Mouse (Mus musculus): ENCODE data around the gene Tubb4a. TPM values are rescaled to one million over a fixed set of nuclear protein-coding genes. Genes with fewer than 3 reads are reported as not detected.

Tubb4a gene
- polyA plus RNA-seq, 1 experiment from 2014 or later: 9.7 TPM

GRCm38 (mm10) chr17:57099629-57100325, 12.2 kb upstream of the Tubb4a start:
- 5% methylated on average over 10 of the region's 10 CpGs for WGBS

DNA sequence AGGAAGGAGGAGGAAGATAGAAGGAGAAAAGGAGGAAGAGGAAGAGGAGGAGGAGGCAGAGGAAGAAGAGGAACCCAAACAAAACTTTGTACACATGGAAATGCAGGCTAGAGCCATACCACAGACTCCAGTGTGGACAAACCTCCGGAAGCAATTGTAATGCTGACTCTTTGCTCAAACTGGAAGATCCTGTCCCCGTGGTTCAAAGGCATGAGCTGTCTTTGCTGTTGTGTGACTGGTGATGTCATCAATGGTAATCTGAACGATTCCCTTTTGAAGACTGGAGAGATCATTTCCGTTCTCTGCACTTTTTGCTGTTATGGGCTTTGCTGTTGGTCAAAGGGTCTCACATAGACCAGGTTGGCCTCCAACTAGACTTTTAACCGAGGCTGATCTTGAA, 10.7 kb upstream of the Tubb4a start:
- 71% methylated on average over 5 of the region's 5 CpGs for WGBS
- H3K4me3 ChIP-seq: no peak overlapping the region
- ATAC-seq (ENCODE audit: extremely low read depth, insufficient number of reproducible peaks, low FRiP score, low TSS enrichment): no peak

More at GRCm38 (mm10) chr17:57099629-57100325, 12.2 kb upstream of the Tubb4a start:
- Histone ChIP-seq H3K4me2 (peak overlapping the region; percentile 5; the same call in 1 of the 2 replicates), H3K4me3 (no peak overlapping the region), H3K4me1 (peaks cover 13% of the 10 kb centered on the region), H3K9me3 (no peaks in the 10 kb centered on the region), H3K36me3 (no peaks in the 10 kb centered on the region), H3K27ac (replicated peaks) (no peak overlapping the region), H3K27me3 (replicated peaks) (peaks cover 8% of the 10 kb centered on the region), H3K9ac (no peak overlapping the region; the same call in 1 of the 2 replicates)
- ATAC-seq (ENCODE audit: extremely low read depth, insufficient number of reproducible peaks, low FRiP score, low TSS enrichment): no peak

GRCm38 (mm10) chr17:57096623-57096920, 9.0 kb upstream of the Tubb4a start:
- peaks cover 10% of the 10 kb centered on the region for H3K27me3 ChIP-seq (replicated peaks)
- WGBS: under 1% methylated on average over 11 of the region's 11 CpGs
- H3K4me2 ChIP-seq: peak overlapping the region; percentile 58
- H3K4me3 ChIP-seq: peak overlapping the region; percentile 21
- no peak overlapping the region for H3K9ac ChIP-seq
- H3K27ac ChIP-seq (replicated peaks): no peak overlapping the region
- no peaks in the 10 kb centered on the region for H3K36me3 ChIP-seq
- no peak for ATAC-seq (ENCODE audit: extremely low read depth, insufficient number of reproducible peaks, low FRiP score, low TSS enrichment)
- H3K4me1 ChIP-seq: peaks cover 7% of the 10 kb centered on the region; the same call in 1 of the 2 replicates
- H3K9me3 ChIP-seq: no peaks in the 10 kb centered on the region; the same call in 1 of the 2 replicates

More for the DNA sequence above, 10.7 kb upstream of the Tubb4a start:
- Histone ChIP-seq H3K9ac (no peak overlapping the region), H3K27ac (replicated peaks) (no peak overlapping the region), H3K4me1 (peaks cover 7% of the 10 kb centered on the region; the same call in 1 of the 2 replicates), H3K27me3 (replicated peaks) (peaks cover 10% of the 10 kb centered on the region), H3K36me3 (no peaks in the 10 kb centered on the region), H3K9me3 (no peaks in the 10 kb centered on the region; the same call in 1 of the 2 replicates), H3K4me2 (no peak overlapping the region)

DNA sequence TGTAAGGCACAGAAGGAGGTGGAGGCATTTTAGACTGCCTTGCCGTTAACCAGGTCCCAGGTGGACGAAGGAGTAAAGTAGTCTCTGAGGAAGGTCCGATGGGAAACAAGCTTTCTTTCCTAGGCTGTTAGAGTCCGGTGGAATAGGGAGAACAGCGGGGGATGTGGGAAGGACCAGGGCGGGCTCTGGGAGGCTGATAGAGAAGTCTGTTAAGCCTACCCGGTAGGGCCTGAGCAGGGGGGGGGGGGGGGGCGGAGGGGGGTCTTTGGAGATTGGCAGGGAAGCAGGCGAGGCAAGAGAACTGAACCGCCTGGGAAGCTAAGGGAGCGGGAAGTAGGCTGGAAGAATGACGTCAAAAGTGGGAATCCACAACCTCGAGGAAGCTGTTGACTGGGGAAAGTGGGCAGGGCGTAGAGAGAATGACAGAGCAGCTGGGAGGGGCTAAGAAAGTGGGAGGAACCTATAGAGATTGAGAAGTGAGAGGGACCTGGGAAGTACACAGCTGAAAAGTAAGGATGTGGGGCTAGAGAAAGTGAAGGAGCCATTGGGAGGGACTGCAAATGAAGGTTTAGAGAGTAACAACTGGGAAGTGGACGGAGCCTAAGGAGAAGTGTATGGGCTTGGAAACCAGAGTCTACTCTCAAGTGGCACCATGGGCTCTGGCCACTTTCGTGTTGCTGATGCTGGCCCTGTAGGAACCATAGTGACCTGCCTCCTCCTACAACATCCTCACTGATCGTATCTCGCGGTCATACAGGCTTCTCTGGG, 8.5 kb upstream of the Tubb4a start:
- Histone ChIP-seq H3K9ac (no peak overlapping the region), H3K27ac (replicated peaks) (no peak overlapping the region), H3K4me2 (peak overlapping the region; percentile 58), H3K9me3 (no peaks in the 10 kb centered on the region; the same call in 1 of the 2 replicates), H3K4me1 (peaks cover 7% of the 10 kb centered on the region; the same call in 1 of the 2 replicates), H3K36me3 (no peaks in the 10 kb centered on the region), H3K4me3 (peak overlapping the region; percentile 21), H3K27me3 (replicated peaks) (peaks cover 10% of the 10 kb centered on the region)
- 2% methylated on average over 18 of the region's 19 CpGs for WGBS
- no peak for ATAC-seq (ENCODE audit: extremely low read depth, insufficient number of reproducible peaks, low FRiP score, low TSS enrichment)

- H3K4me2 ChIP-seq: no peak overlapping the region
- WGBS: 88% methylated on average over 3 of the region's 3 CpGs
- H3K9ac ChIP-seq: no peak overlapping the region
- peaks cover 19% of the 10 kb centered on the region for H3K27me3 ChIP-seq (replicated peaks)
- no peaks in the 10 kb centered on the region; the same call in 1 of the 2 replicates for H3K9me3 ChIP-seq
- no peak overlapping the region for H3K27ac ChIP-seq (replicated peaks)
- H3K36me3 ChIP-seq: no peaks in the 10 kb centered on the region
- ATAC-seq (ENCODE audit: extremely low read depth, insufficient number of reproducible peaks, low FRiP score, low TSS enrichment): no peak
- H3K4me1 ChIP-seq: peaks cover 5% of the 10 kb centered on the region; the same call in 1 of the 2 replicates
- H3K4me3 ChIP-seq: no peak overlapping the region
Measured at GRCm38 (mm10) chr17:57094222-57094621, 6.6 kb upstream of the Tubb4a start.

DNA sequence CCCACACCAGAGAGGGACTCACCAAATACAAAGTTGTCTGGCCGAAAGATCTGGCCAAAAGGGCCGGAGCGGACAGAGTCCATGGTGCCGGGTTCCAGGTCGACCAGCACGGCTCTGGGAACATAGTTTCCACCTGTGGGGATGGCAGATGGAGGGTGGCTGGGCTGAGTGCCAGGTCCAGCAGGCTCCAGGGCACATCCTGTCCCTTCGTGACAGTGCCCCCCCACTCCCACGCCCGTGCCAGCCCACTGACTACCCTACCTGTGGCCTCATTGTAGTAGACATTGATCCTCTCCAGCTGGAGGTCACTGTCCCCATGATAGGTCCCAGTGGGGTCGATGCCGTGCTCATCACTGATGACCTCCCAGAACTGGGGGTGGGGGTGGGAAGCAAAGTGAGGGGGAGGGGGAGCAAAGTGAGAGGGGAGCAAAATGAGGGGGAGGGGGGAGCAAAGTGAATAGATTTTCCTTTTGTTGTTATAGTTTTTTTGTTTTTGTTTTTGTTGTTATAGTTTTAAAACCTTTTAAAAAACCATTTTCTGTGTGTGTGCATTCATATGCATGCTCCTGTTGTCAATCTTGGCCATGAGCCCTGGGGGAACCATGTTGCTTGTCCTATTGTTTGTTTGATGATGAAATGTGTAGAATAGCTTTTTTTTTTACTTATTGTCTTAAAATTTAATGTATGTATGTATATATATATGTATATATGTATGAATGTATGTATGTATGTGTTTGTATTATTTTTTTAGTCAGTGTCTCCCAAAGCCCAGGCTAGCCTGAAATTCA, 1.4 kb downstream of the Tubb4a start:
- Histone ChIP-seq H3K4me3 (no peak overlapping the region), H3K27me3 (replicated peaks) (peaks cover 39% of the 10 kb centered on the region), H3K9me3 (no peaks in the 10 kb centered on the region), H3K4me1 (peaks cover 9% of the 10 kb centered on the region), H3K36me3 (no peaks in the 10 kb centered on the region), H3K4me2 (no peak overlapping the region), H3K9ac (no peak overlapping the region), H3K27ac (replicated peaks) (no peak overlapping the region)
- no peak for ATAC-seq (ENCODE audit: extremely low read depth, insufficient number of reproducible peaks, low FRiP score, low TSS enrichment)
- WGBS: 82% methylated on average over 11 of the region's 11 CpGs

GRCm38 (mm10) chr17:57082481-57082880, 5.1 kb downstream of the Tubb4a start:
- WGBS: 74% methylated on average over 5 of the region's 5 CpGs
- H3K4me3 ChIP-seq: no peak overlapping the region

DNA sequence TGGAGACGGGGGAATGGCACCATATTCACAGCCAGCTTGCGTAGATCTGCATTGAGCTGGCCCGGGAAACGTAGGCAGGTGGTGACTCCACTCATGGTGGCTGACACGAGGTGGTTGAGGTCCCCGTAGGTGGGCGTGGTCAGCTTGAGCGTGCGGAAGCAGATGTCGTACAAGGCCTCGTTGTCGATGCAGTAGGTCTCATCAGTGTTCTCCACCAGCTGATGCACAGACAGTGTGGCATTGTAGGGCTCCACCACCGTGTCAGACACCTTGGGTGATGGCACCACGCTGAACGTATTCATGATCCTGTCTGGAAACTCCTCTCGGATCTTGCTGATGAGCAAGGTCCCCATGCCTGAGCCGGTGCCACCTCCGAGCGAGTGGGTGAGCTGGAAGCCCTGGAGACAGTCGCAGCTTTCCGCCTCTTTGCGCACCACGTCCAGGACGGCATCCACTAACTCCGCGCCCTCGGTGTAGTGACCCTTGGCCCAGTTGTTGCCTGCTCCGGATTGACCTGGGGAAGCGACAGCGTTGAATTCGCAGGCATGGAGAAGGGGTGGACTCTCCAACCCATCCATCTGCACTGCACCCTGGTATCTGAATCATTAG, 6.2 kb downstream of the Tubb4a start:
- no peak overlapping the region for H3K27ac ChIP-seq (replicated peaks)
- no peak overlapping the region for H3K4me3 ChIP-seq
- H3K36me3 ChIP-seq: no peaks in the 10 kb centered on the region
- peaks cover 12% of the 10 kb centered on the region for H3K27me3 ChIP-seq (replicated peaks)
- no peak overlapping the region for H3K4me2 ChIP-seq
- WGBS: 86% methylated on average over 31 of the region's 31 CpGs
- no peaks in the 10 kb centered on the region for H3K4me1 ChIP-seq
- ATAC-seq (ENCODE audit: extremely low read depth, insufficient number of reproducible peaks, low FRiP score, low TSS enrichment): no peak
- H3K9ac ChIP-seq: no peak overlapping the region
- H3K9me3 ChIP-seq: no peaks in the 10 kb centered on the region

More at GRCm38 (mm10) chr17:57082481-57082880, 5.1 kb downstream of the Tubb4a start:
- Histone ChIP-seq H3K9ac (no peak overlapping the region), H3K9me3 (no peaks in the 10 kb centered on the region), H3K27me3 (replicated peaks) (peaks cover 14% of the 10 kb centered on the region), H3K27ac (replicated peaks) (no peak overlapping the region), H3K4me1 (peaks cover 9% of the 10 kb centered on the region), H3K36me3 (no peaks in the 10 kb centered on the region), H3K4me2 (no peak overlapping the region)
- ATAC-seq (ENCODE audit: extremely low read depth, insufficient number of reproducible peaks, low FRiP score, low TSS enrichment): no peak

DNA sequence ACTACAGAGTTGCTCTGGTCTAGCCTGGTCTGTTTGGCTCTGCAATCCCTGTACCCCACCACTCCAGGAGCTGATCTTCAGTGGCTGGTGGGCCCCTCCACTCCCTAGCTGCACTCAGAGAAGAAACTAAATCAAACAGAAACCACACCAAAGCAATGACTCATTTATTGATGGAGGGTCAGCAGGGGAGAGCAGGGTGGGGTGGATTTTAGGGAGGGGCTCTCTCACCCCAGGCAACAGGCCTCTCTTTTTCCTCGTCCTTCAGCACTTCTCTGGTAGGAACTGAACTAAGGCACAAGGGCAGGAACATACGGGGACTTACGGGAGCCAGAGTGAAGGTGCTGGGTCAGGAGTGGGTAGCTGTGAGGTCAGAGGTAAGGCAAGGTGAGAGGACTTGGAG, 7.7 kb downstream of the Tubb4a start:
- Histone ChIP-seq H3K9me3 (no peaks in the 10 kb centered on the region), H3K4me2 (no peak overlapping the region), H3K4me1 (no peaks in the 10 kb centered on the region), H3K9ac (no peak overlapping the region), H3K4me3 (no peak overlapping the region), H3K27me3 (replicated peaks) (peaks cover 15% of the 10 kb centered on the region), H3K36me3 (no peaks in the 10 kb centered on the region), H3K27ac (replicated peaks) (no peak overlapping the region)
- no peak for ATAC-seq (ENCODE audit: extremely low read depth, insufficient number of reproducible peaks, low FRiP score, low TSS enrichment)
- 61% methylated on average over 3 of the region's 3 CpGs for WGBS

- H3K36me3 ChIP-seq: no peaks in the 10 kb centered on the region
- no peak within 1 kb of the TSS for H3K4me3 ChIP-seq
- no peak within 1 kb of the TSS for H3K9ac ChIP-seq
- H3K4me1 ChIP-seq: no peaks in the 10 kb centered on the region
- ATAC-seq (ENCODE audit: extremely low read depth, insufficient number of reproducible peaks, low FRiP score, low TSS enrichment): no peak
- no peak within 1 kb of the TSS for H3K27ac ChIP-seq (replicated peaks)
- peaks cover 28% of the 10 kb centered on the region for H3K27me3 ChIP-seq (replicated peaks)
- no peaks in the 10 kb centered on the region for H3K9me3 ChIP-seq
- 30% methylated on average over 6 of the region's 6 CpGs for WGBS
- H3K4me2 ChIP-seq: peak within 1 kb of the TSS; percentile 4; the same call in 1 of the 2 replicates
Measured at GRCm38 (mm10) chr17:57078336-57078735, 9.2 kb downstream of the Tubb4a start, which contains the start of gene Dennd1c. Gene Dennd1c, minus strand, starts transcription at chr17:57078514.

GRCm38 (mm10) chr17:57076916-57077315, 10.7 kb downstream of the Tubb4a start:
- Histone ChIP-seq H3K36me3 (no peaks in the 10 kb centered on the region), H3K4me3 (no peak overlapping the region), H3K4me1 (no peaks in the 10 kb centered on the region), H3K9ac (no peak overlapping the region), H3K27me3 (replicated peaks) (peaks cover 40% of the 10 kb centered on the region), H3K9me3 (no peaks in the 10 kb centered on the region), H3K27ac (replicated peaks) (no peak overlapping the region), H3K4me2 (no peak overlapping the region)
- 47% methylated on average over 3 of the region's 3 CpGs for WGBS
- ATAC-seq (ENCODE audit: extremely low read depth, insufficient number of reproducible peaks, low FRiP score, low TSS enrichment): no peak

All from heart, embryonic 13.5 days (tissue).